Mouse (Mus musculus): ENCODE results near the gene Arcn1. TPM values are rescaled to one million over a fixed set of nuclear protein-coding genes. Genes with fewer than 3 reads are reported as not detected.
"Not testable (repeated sequence)": the region's sequence is repeated elsewhere in the genome, so short reads cannot be mapped to it uniquely, and the experiment has no call there.

Gene Arcn1
- polyA plus RNA-seq, 1 experiment from 2014 or later: 211 TPM

- DNase-seq (ENCODE audit: low spot score); H3K4me1 ChIP-seq (ENCODE audit: control insufficient read depth, insufficient read depth, low read length); H3K27ac ChIP-seq (ENCODE audit: low read depth, low read length); H3K36me3 ChIP-seq (ENCODE audit: control insufficient read depth, insufficient read depth, low read length); H3K9ac ChIP-seq (ENCODE audit: low read length); H3K27me3 ChIP-seq (ENCODE audit: control insufficient read depth, insufficient read depth, low read length); H3K9me3 ChIP-seq (ENCODE audit: control insufficient read depth, low read length); ATAC-seq (ENCODE audit: insufficient read depth, low FRiP score, low TSS enrichment): not testable (repeated sequence)
- H3K4me2 ChIP-seq (ENCODE audit: low read depth): peak overlapping the region; percentile 57; the same call in 1 of the 2 replicates
- 50% methylated on average over 7 of the region's 9 CpGs for WGBS
- peak overlapping the region; percentile 99; the same call in 1 of the 2 replicates for H3K4me3 ChIP-seq (ENCODE audit: low read depth, low read length)
These were observed 367 bp upstream of the Arcn1 start for GRCm38 (mm10) chr9:44768029-44768394.

- WGBS: 79% methylated on average over 2 of the region's 2 CpGs
- Histone ChIP-seq H3K4me2 (ENCODE audit: low read depth) (no peak overlapping the region), H3K27ac (ENCODE audit: low read depth, low read length) (no peak overlapping the region), H3K9ac (ENCODE audit: low read length) (no peak overlapping the region), H3K27me3 (ENCODE audit: control insufficient read depth, insufficient read depth, low read length) (no peaks in the 10 kb centered on the region), H3K9me3 (ENCODE audit: control insufficient read depth, low read length) (no peaks in the 10 kb centered on the region), H3K4me3 (ENCODE audit: low read depth, low read length) (no peak overlapping the region), H3K36me3 (ENCODE audit: control insufficient read depth, insufficient read depth, low read length) (peaks cover 9% of the 10 kb centered on the region), H3K4me1 (ENCODE audit: control insufficient read depth, insufficient read depth, low read length) (0 out of 2 replicates have a peak, but pooled peaks cover under 1% of the 10 kb centered on the region)
- DNase-seq (ENCODE audit: low spot score) (no peak), ATAC-seq (ENCODE audit: insufficient read depth, low FRiP score, low TSS enrichment) (no peak)
These were observed 6.8 kb downstream of the Arcn1 start for GRCm38 (mm10) chr9:44760873-44761272.

GRCm38 (mm10) chr9:44748473-44748872 is 19.2 kb downstream of the Arcn1 start:
- no peak for ATAC-seq (ENCODE audit: insufficient read depth, low FRiP score, low TSS enrichment)
- H3K4me2 ChIP-seq (ENCODE audit: low read depth): no peak overlapping the region
- H3K9ac ChIP-seq (ENCODE audit: low read length): no peak overlapping the region
- H3K36me3 ChIP-seq (ENCODE audit: control insufficient read depth, insufficient read depth, low read length): peaks cover 14% of the 10 kb centered on the region
- H3K9me3 ChIP-seq (ENCODE audit: control insufficient read depth, low read length): no peaks in the 10 kb centered on the region
- no peak for DNase-seq (ENCODE audit: low spot score)
- no peak overlapping the region for H3K27ac ChIP-seq (ENCODE audit: low read depth, low read length)
- whole genome bisulfite sequencing: 95% methylated on average over 7 of the region's 7 CpGs
- no peak overlapping the region for H3K4me3 ChIP-seq (ENCODE audit: low read depth, low read length)
- H3K27me3 ChIP-seq (ENCODE audit: control insufficient read depth, insufficient read depth, low read length): no peaks in the 10 kb centered on the region
- H3K4me1 ChIP-seq (ENCODE audit: control insufficient read depth, insufficient read depth, low read length): no peaks in the 10 kb centered on the region

- 94% methylated on average over 3 of the region's 3 CpGs for WGBS
- Histone ChIP-seq H3K27ac (ENCODE audit: low read depth, low read length) (no peak overlapping the region), H3K36me3 (ENCODE audit: control insufficient read depth, insufficient read depth, low read length) (peaks cover 12% of the 10 kb centered on the region), H3K27me3 (ENCODE audit: control insufficient read depth, insufficient read depth, low read length) (no peaks in the 10 kb centered on the region), H3K9ac (ENCODE audit: low read length) (no peak overlapping the region), H3K4me2 (ENCODE audit: low read depth) (no peak overlapping the region), H3K4me1 (ENCODE audit: control insufficient read depth, insufficient read depth, low read length) (no peaks in the 10 kb centered on the region), H3K9me3 (ENCODE audit: control insufficient read depth, low read length) (no peaks in the 10 kb centered on the region), H3K4me3 (ENCODE audit: low read depth, low read length) (no peak overlapping the region)
- DNase-seq (ENCODE audit: low spot score) (no peak), ATAC-seq (ENCODE audit: insufficient read depth, low FRiP score, low TSS enrichment) (no peak)
These were observed 20.3 kb downstream of the Arcn1 start for GRCm38 (mm10) chr9:44747341-44747740.

GRCm38 (mm10) chr9:44746666-44747065 is 21.0 kb downstream of the Arcn1 start:
- no peak overlapping the region for H3K4me3 ChIP-seq (ENCODE audit: low read depth, low read length)
- DNase-seq (ENCODE audit: low spot score) (no peak), ATAC-seq (ENCODE audit: insufficient read depth, low FRiP score, low TSS enrichment) (no peak)
- H3K4me1 ChIP-seq (ENCODE audit: control insufficient read depth, insufficient read depth, low read length): no peaks in the 10 kb centered on the region
- H3K27ac ChIP-seq (ENCODE audit: low read depth, low read length): no peak overlapping the region
- H3K27me3 ChIP-seq (ENCODE audit: control insufficient read depth, insufficient read depth, low read length): no peaks in the 10 kb centered on the region
- peaks cover 12% of the 10 kb centered on the region for H3K36me3 ChIP-seq (ENCODE audit: control insufficient read depth, insufficient read depth, low read length)
- H3K9ac ChIP-seq (ENCODE audit: low read length): no peak overlapping the region
- 95% methylated on average over 3 of the region's 3 CpGs for WGBS
- H3K9me3 ChIP-seq (ENCODE audit: control insufficient read depth, low read length): no peaks in the 10 kb centered on the region
- H3K4me2 ChIP-seq (ENCODE audit: low read depth): no peak overlapping the region

GRCm38 (mm10) chr9:44745371-44745770 is 22.3 kb downstream of the Arcn1 start:
- ATAC-seq (ENCODE audit: insufficient read depth, low FRiP score, low TSS enrichment) (no peak), DNase-seq (ENCODE audit: low spot score) (no peak)
- H3K9me3 ChIP-seq (ENCODE audit: control insufficient read depth, low read length): no peaks in the 10 kb centered on the region
- no peak overlapping the region for H3K27ac ChIP-seq (ENCODE audit: low read depth, low read length)
- H3K4me2 ChIP-seq (ENCODE audit: low read depth): no peak overlapping the region
- 94% methylated on average over 7 of the region's 7 CpGs for WGBS
- no peak overlapping the region for H3K4me3 ChIP-seq (ENCODE audit: low read depth, low read length)
- peaks cover 8% of the 10 kb centered on the region for H3K36me3 ChIP-seq (ENCODE audit: control insufficient read depth, insufficient read depth, low read length)
- no peaks in the 10 kb centered on the region for H3K27me3 ChIP-seq (ENCODE audit: control insufficient read depth, insufficient read depth, low read length)
- H3K4me1 ChIP-seq (ENCODE audit: control insufficient read depth, insufficient read depth, low read length): no peaks in the 10 kb centered on the region
- no peak overlapping the region for H3K9ac ChIP-seq (ENCODE audit: low read length)

GRCm38 (mm10) chr9:44740663-44741192 is 26.9 kb downstream of the Arcn1 start:
- peaks cover 5% of the 10 kb centered on the region for H3K36me3 ChIP-seq (ENCODE audit: control insufficient read depth, insufficient read depth, low read length)
- WGBS: 77% methylated on average over 1 of the region's 1 CpGs
- H3K27ac ChIP-seq (ENCODE audit: low read depth, low read length): no peak overlapping the region
- ATAC-seq (ENCODE audit: insufficient read depth, low FRiP score, low TSS enrichment) (no peak), DNase-seq (ENCODE audit: low spot score) (no peak)
- no peaks in the 10 kb centered on the region for H3K4me1 ChIP-seq (ENCODE audit: control insufficient read depth, insufficient read depth, low read length)
- no peak overlapping the region for H3K4me2 ChIP-seq (ENCODE audit: low read depth)
- H3K9ac ChIP-seq (ENCODE audit: low read length): no peak overlapping the region
- no peaks in the 10 kb centered on the region for H3K9me3 ChIP-seq (ENCODE audit: control insufficient read depth, low read length)
- H3K4me3 ChIP-seq (ENCODE audit: low read depth, low read length): no peak overlapping the region
- H3K27me3 ChIP-seq (ENCODE audit: control insufficient read depth, insufficient read depth, low read length): no peaks in the 10 kb centered on the region

GRCm38 (mm10) chr9:44737240-44737949 is 30.2 kb downstream of the Arcn1 start:
- DNase-seq (ENCODE audit: low spot score) (no peak), ATAC-seq (ENCODE audit: insufficient read depth, low FRiP score, low TSS enrichment) (no peak)
- Histone ChIP-seq H3K9ac (ENCODE audit: low read length) (no peak overlapping the region), H3K4me3 (ENCODE audit: low read depth, low read length) (no peak overlapping the region), H3K27ac (ENCODE audit: low read depth, low read length) (no peak overlapping the region), H3K27me3 (ENCODE audit: control insufficient read depth, insufficient read depth, low read length) (0 out of 2 replicates have a peak, but pooled peaks cover 2% of the 10 kb centered on the region), H3K4me2 (ENCODE audit: low read depth) (no peak overlapping the region), H3K4me1 (ENCODE audit: control insufficient read depth, insufficient read depth, low read length) (peaks cover 14% of the 10 kb centered on the region), H3K36me3 (ENCODE audit: control insufficient read depth, insufficient read depth, low read length) (no peaks in the 10 kb centered on the region), H3K9me3 (ENCODE audit: control insufficient read depth, low read length) (no peaks in the 10 kb centered on the region)
- 34% methylated on average over 8 of the region's 8 CpGs for WGBS

GRCm38 (mm10) chr9:44736301-44736700 is 31.3 kb downstream of the Arcn1 start:
- no peak for DNase-seq (ENCODE audit: low spot score)
- no peak overlapping the region for H3K4me2 ChIP-seq (ENCODE audit: low read depth)
- no peak for ATAC-seq (ENCODE audit: insufficient read depth, low FRiP score, low TSS enrichment)
- no peak overlapping the region for H3K27ac ChIP-seq (ENCODE audit: low read depth, low read length)
- no peaks in the 10 kb centered on the region for H3K36me3 ChIP-seq (ENCODE audit: control insufficient read depth, insufficient read depth, low read length)
- no peak overlapping the region for H3K4me3 ChIP-seq (ENCODE audit: low read depth, low read length)
- 0 out of 2 replicates have a peak, but pooled peaks cover 2% of the 10 kb centered on the region for H3K27me3 ChIP-seq (ENCODE audit: control insufficient read depth, insufficient read depth, low read length)
- no peak overlapping the region for H3K9ac ChIP-seq (ENCODE audit: low read length)
- H3K4me1 ChIP-seq (ENCODE audit: control insufficient read depth, insufficient read depth, low read length): peaks cover 14% of the 10 kb centered on the region
- WGBS: 64% methylated on average over 2 of the region's 2 CpGs
- no peaks in the 10 kb centered on the region for H3K9me3 ChIP-seq (ENCODE audit: control insufficient read depth, low read length)
